Mouse (Mus musculus): Measurements from ENCODE around the gene Taar7d. TPM values are rescaled to one million over a fixed set of nuclear protein-coding genes. Genes with fewer than 3 reads are reported as not detected.
"Not testable (repeated sequence)": the region's sequence is repeated elsewhere in the genome, so short reads cannot be mapped to it uniquely, and the experiment has no call there.

Taar7d gene
- total and polyA plus RNA-seq, 2 experiments from 2014 or later, result not detected

DNA sequence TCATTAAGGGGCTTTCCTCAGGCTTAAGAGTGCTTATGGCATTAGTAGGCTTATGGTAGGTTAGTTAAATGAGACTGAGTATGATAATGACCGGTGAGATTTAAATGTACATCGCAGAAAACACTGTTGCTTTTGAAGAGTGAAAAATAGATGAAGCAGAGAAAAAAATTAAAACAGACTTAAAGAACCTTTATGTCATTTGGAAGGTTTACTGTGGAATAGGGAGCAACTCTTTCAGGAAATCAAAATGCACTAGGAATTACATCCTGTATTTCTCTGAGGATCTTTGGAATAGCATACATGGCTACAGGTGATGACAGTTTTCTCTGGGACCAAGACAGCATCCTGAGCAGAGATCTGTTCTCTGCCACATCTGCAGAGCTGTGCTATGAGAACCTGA, 10.3 kb downstream of the Taar7d start, which contains the start of gene Taar7e:
TSS of gene Taar7e (plus strand) at position 301 of the 400 bp plus-strand sequence.
- 88% methylated on average over 2 of the region's 2 CpGs for WGBS
- ATAC-seq (ENCODE audit: insufficient read depth, low read depth) (no peak), DNase-seq (ENCODE audit: low spot score) (no peak)
- TF ChIP-seq EP300 (IDR thresholded peaks at IDR 0.05; ENCODE audit: low read depth), result no peak
- no peak for TF ChIP-seq CTCF (IDR thresholded peaks at IDR 0.05; ENCODE audit: low read depth)
- H3K4me2 ChIP-seq (ENCODE audit: low read depth, low read length), result no peak within 1 kb of the TSS
- no peak within 1 kb of the TSS for H3K27ac ChIP-seq (ENCODE audit: low read depth)
- no peak within 1 kb of the TSS for H3K4me3 ChIP-seq (ENCODE audit: low read depth, low read length)
- H3K9me3 ChIP-seq (replicated peaks; ENCODE audit: control insufficient read depth, low read length), result no peaks in the 10 kb centered on the region
- H3K27me3 ChIP-seq (ENCODE audit: control insufficient read depth, insufficient read depth, low read length), result no peaks in the 10 kb centered on the region
- H3K9ac ChIP-seq (replicated peaks; ENCODE audit: low read depth, low read length), result no peak within 1 kb of the TSS
- H3K36me3 ChIP-seq (replicated peaks; ENCODE audit: control insufficient read depth, insufficient read depth, low read length), result no peaks in the 10 kb centered on the region
- no peaks in the 10 kb centered on the region for H3K4me1 ChIP-seq (ENCODE audit: control insufficient read depth, insufficient read depth)

DNA sequence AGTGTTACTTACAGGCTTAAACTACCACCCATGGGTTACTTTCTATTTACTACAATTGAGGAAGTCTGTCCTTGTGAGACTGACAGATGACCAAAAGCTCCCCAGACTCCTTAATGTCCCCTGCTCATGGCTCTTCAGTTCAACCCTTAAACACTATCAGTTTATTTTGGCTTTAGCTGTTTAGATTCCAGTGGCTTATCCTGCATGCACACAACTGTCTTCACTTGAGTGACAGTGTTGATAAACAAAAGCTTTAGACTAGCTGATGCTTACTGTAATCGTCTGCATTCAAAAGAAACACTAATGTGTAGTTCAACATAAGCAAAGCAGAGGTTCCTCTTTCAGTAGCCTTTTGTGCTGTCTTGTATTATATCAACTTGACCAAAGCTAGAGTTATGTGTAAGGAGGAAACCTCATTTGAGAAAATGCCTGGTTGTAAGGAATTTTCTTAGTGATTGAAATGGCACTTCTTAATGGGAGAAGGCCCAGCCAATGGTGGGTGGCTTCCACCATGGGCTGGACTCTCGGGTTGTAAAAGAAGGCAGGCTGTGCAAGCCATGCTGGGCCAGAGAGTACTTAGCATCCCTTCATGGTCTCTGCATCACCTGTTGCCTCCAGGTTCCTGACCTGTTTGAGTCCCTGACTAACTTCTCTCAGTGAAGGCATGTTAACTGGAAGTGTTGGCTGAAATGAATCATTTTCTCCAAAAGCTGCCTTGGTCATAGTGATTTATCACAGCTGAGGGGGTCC, 13.3 kb downstream of the Taar7d start:
- no peak for TF ChIP-seq EP300 (IDR thresholded peaks at IDR 0.05; ENCODE audit: low read depth)
- TF ChIP-seq CTCF (IDR thresholded peaks at IDR 0.05; ENCODE audit: low read depth), result no peak
- Histone ChIP-seq H3K9me3 (replicated peaks; ENCODE audit: control insufficient read depth, low read length) (no peaks in the 10 kb centered on the region), H3K4me1 (ENCODE audit: control insufficient read depth, insufficient read depth) (no peaks in the 10 kb centered on the region), H3K4me3 (ENCODE audit: low read depth, low read length) (no peak overlapping the region), H3K4me2 (ENCODE audit: low read depth, low read length) (no peak overlapping the region), H3K9ac (replicated peaks; ENCODE audit: low read depth, low read length) (no peak overlapping the region), H3K27ac (ENCODE audit: low read depth) (no peak overlapping the region), H3K27me3 (ENCODE audit: control insufficient read depth, insufficient read depth, low read length) (no peaks in the 10 kb centered on the region), H3K36me3 (replicated peaks; ENCODE audit: control insufficient read depth, insufficient read depth, low read length) (no peaks in the 10 kb centered on the region)
- DNase-seq (ENCODE audit: low spot score), result no peak
- no peak for ATAC-seq (ENCODE audit: insufficient read depth, low read depth)
- WGBS, result 42% methylated on average over 2 of the region's 2 CpGs

DNA sequence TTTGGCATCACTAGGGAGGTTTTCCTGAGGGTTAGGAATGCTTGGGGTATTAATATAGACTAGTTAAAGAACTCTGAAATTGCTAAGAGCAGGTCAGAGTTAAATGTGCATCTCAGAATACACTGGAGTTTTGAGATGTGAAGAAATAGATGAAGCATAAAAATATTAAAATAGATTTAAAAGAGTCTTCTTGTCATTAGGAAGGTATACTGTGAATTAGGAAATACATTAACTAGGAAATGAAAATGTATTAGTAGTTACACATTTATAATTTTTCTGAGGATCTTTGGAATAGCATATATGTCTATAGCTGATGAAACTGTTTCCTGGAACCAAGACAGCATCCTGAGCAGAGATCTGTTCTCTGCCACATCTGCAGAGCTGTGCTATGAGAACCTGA, 22.2 kb downstream of the Taar7d start, which contains the start of gene Taar7f:
TSS of gene Taar7f (plus strand) at position 301 of the 400 bp plus-strand sequence.
- H3K27me3 ChIP-seq (ENCODE audit: control insufficient read depth, insufficient read depth, low read length), result no peaks in the 10 kb centered on the region
- no peak within 1 kb of the TSS for H3K4me2 ChIP-seq (ENCODE audit: low read depth, low read length)
- H3K36me3 ChIP-seq (replicated peaks; ENCODE audit: control insufficient read depth, insufficient read depth, low read length), result no peaks in the 10 kb centered on the region
- no peaks in the 10 kb centered on the region for H3K4me1 ChIP-seq (ENCODE audit: control insufficient read depth, insufficient read depth)
- DNase-seq (ENCODE audit: low spot score), result no peak
- no peak within 1 kb of the TSS for H3K4me3 ChIP-seq (ENCODE audit: low read depth, low read length)
- ATAC-seq (ENCODE audit: insufficient read depth, low read depth), result no peak
- TF ChIP-seq CTCF (IDR thresholded peaks at IDR 0.05; ENCODE audit: low read depth) (no peak), EP300 (IDR thresholded peaks at IDR 0.05; ENCODE audit: low read depth) (no peak)
- no peak within 1 kb of the TSS for H3K27ac ChIP-seq (ENCODE audit: low read depth)
- no peaks in the 10 kb centered on the region for H3K9me3 ChIP-seq (replicated peaks; ENCODE audit: control insufficient read depth, low read length)
- H3K9ac ChIP-seq (replicated peaks; ENCODE audit: low read depth, low read length), result no peak within 1 kb of the TSS

DNA sequence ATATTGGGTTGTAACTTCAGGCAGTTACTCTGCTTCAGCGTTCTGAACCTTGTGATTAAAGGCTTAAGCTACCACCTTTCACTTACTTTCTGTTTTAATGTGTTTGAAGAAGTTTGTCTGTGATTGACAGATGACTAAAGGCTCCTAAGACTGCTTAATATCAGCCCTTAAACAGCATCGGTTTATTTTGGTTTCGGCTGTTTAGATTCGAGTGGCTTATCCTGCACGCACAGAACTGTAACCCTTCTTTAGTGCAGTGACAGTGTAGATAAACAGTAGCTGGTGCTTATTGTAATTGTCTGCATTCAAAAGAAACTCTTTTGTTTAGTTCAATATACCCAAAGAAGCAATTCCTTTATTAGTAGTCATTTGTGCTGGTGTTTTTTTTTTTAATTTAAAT, 25.0 kb downstream of the Taar7d start:
- ATAC-seq (ENCODE audit: insufficient read depth, low read depth), result no peak
- Histone ChIP-seq H3K4me3 (ENCODE audit: low read depth, low read length) (no peak overlapping the region), H3K9me3 (replicated peaks; ENCODE audit: control insufficient read depth, low read length) (no peaks in the 10 kb centered on the region), H3K4me2 (ENCODE audit: low read depth, low read length) (no peak overlapping the region), H3K9ac (replicated peaks; ENCODE audit: low read depth, low read length) (no peak overlapping the region), H3K27ac (ENCODE audit: low read depth) (no peak overlapping the region), H3K4me1 (ENCODE audit: control insufficient read depth, insufficient read depth) (no peaks in the 10 kb centered on the region), H3K36me3 (replicated peaks; ENCODE audit: control insufficient read depth, insufficient read depth, low read length) (no peaks in the 10 kb centered on the region), H3K27me3 (ENCODE audit: control insufficient read depth, insufficient read depth, low read length) (no peaks in the 10 kb centered on the region)
- no peak for DNase-seq (ENCODE audit: low spot score)
- WGBS, result 32% methylated on average over 5 of the region's 5 CpGs
- TF ChIP-seq CTCF (IDR thresholded peaks at IDR 0.05; ENCODE audit: low read depth), result no peak
- no peak for TF ChIP-seq EP300 (IDR thresholded peaks at IDR 0.05; ENCODE audit: low read depth)

DNA sequence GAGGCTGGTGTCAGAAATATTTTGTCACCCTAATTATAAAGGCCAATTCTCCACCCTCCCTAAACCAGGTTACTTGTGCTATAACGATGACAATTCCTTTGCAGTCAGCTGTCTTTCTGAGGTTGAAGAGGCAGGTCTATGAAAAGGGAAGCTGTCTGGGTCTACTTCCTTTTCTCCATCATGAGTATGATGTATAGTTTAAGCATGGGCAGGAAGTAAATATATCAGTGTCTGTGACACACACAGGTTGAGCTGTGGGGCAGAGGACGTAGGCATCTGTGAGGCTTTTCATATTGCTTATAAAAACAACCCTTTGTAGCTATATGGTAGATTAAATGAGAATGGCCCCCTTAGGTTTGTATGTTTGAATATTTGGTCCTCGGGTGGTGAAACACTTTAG, 32.0 kb downstream of the Taar7d start:
- TF ChIP-seq CTCF (IDR thresholded peaks at IDR 0.05; ENCODE audit: low read depth), result no peak
- TF ChIP-seq EP300 (IDR thresholded peaks at IDR 0.05; ENCODE audit: low read depth), result no peak
- no peaks in the 10 kb centered on the region for H3K4me1 ChIP-seq (ENCODE audit: control insufficient read depth, insufficient read depth)
- H3K27ac ChIP-seq (ENCODE audit: low read depth), result no peak overlapping the region
- H3K9me3 ChIP-seq (replicated peaks; ENCODE audit: control insufficient read depth, low read length), result no peaks in the 10 kb centered on the region
- no peak overlapping the region for H3K4me3 ChIP-seq (ENCODE audit: low read depth, low read length)
- H3K9ac ChIP-seq (replicated peaks; ENCODE audit: low read depth, low read length), result no peak overlapping the region
- no peak overlapping the region for H3K4me2 ChIP-seq (ENCODE audit: low read depth, low read length)
- no peaks in the 10 kb centered on the region for H3K27me3 ChIP-seq (ENCODE audit: control insufficient read depth, insufficient read depth, low read length)
- 78% methylated on average over 3 of the region's 3 CpGs for WGBS
- no peaks in the 10 kb centered on the region for H3K36me3 ChIP-seq (replicated peaks; ENCODE audit: control insufficient read depth, insufficient read depth, low read length)
- DNase-seq (ENCODE audit: low spot score) (no peak), ATAC-seq (ENCODE audit: insufficient read depth, low read depth) (no peak)

DNA sequence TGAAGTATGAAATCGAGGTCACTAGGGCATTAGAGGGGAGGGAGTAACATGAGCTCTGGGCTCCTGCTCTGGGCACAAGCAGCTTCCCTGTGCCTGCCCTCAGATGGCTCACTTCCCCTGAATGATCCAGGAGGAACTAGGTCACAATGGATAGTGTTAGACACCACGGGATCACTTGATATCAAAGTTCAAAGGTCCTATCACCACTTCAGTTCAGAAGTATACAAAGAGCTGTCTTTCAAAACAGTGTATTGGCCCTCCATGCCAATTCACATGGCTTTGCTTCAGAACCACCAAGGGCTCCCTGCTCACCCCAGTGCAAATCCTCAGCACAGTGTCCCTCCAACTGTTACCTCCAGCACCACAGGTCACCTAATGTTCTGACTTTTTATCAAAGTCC, 47.7 kb downstream of the Taar7d start:
- not testable (repeated sequence) for H3K4me1 ChIP-seq (ENCODE audit: control insufficient read depth, insufficient read depth); H3K27me3 ChIP-seq (ENCODE audit: control insufficient read depth, insufficient read depth, low read length); DNase-seq (ENCODE audit: low spot score); H3K9ac ChIP-seq (replicated peaks; ENCODE audit: low read depth, low read length); H3K27ac ChIP-seq (ENCODE audit: low read depth); H3K4me2 ChIP-seq (ENCODE audit: low read depth, low read length); H3K4me3 ChIP-seq (ENCODE audit: low read depth, low read length); ATAC-seq (ENCODE audit: insufficient read depth, low read depth); H3K36me3 ChIP-seq (replicated peaks; ENCODE audit: control insufficient read depth, insufficient read depth, low read length); H3K9me3 ChIP-seq (replicated peaks; ENCODE audit: control insufficient read depth, low read length)
- 37% methylated on average over 2 of the region's 2 CpGs for WGBS

DNA sequence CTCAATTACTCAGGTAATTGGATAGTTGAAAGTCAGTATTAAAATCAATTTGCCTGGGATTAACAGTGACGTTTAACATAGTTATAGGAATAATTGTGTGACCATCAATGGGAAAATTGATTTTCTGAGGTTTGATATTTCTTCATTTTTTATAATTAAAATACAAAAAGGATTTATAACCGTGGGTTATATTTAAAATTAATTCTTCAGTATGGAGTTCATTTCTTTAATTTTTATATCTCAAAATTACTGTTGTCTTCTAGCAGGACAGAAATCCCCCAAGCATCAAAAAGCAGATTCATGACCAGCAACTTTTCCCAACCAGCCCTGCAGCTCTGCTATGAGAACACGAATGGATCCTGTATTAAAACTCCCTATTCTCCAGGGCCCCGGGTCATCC, 49.2 kb downstream of the Taar7d start, which contains the start of gene Taar8a:
TSS of gene Taar8a (plus strand) at position 301 of the 400 bp plus-strand sequence.
- WGBS, result 77% methylated on average over 2 of the region's 4 CpGs
- ATAC-seq (ENCODE audit: insufficient read depth, low read depth); H3K4me2 ChIP-seq (ENCODE audit: low read depth, low read length); H3K9me3 ChIP-seq (replicated peaks; ENCODE audit: control insufficient read depth, low read length); H3K36me3 ChIP-seq (replicated peaks; ENCODE audit: control insufficient read depth, insufficient read depth, low read length); H3K4me1 ChIP-seq (ENCODE audit: control insufficient read depth, insufficient read depth); H3K4me3 ChIP-seq (ENCODE audit: low read depth, low read length); H3K9ac ChIP-seq (replicated peaks; ENCODE audit: low read depth, low read length); H3K27ac ChIP-seq (ENCODE audit: low read depth); DNase-seq (ENCODE audit: low spot score); H3K27me3 ChIP-seq (ENCODE audit: control insufficient read depth, insufficient read depth, low read length): not testable (repeated sequence)
